Mouse (Mus musculus) cerebellum, adult 2 months (tissue): ENCODE measurements around the gene Dyx1c1. TPM values are rescaled to one million over a fixed set of nuclear protein-coding genes. Genes with fewer than 3 reads are reported as not detected.
A peak's percentile ranks its signal among the peaks of the same experiment; 100 is the strongest.

Experiments used
- DNase-seq, 2 experiments: peaks; one replicate each; pipeline ENCODE4 v3.0.0; 2021
- H3K27ac ChIP-seq: fragments of 200-500 bp; 2 replicates; pipeline ENCODE4 v1.5.1; 2012; ENCODE audit warnings: low read length, control low read depth, inconsistent platforms; ENCODE audit not compliant: insufficient read depth
- H3K27me3 ChIP-seq: fragments of 200-500 bp; 2 replicates; pipeline ENCODE4 v1.6.1; 2012; ENCODE audit warnings: inconsistent platforms, mild to moderate bottlenecking, low read length, moderate library complexity; ENCODE audit not compliant: control insufficient read depth, insufficient read depth
- H3K4me1 ChIP-seq: fragments of 200-500 bp; 2 replicates; pipeline ENCODE4 v1.6.1; 2011; ENCODE audit warnings: low read length; ENCODE audit not compliant: control insufficient read depth, insufficient read depth
- H3K4me3 ChIP-seq: fragments of 200-500 bp; replicated peaks from 2 replicates; pipeline ENCODE3; 2011; ENCODE audit warnings: mild to moderate bottlenecking, low read depth, low read length, control low read depth; ENCODE audit not compliant: insufficient read depth
- CTCF ChIP-seq: fragments of 200-500 bp; IDR thresholded peaks from 2 replicates; pipeline ENCODE4 v1.5.1; 2011; ENCODE audit warnings: low read depth, mild to moderate bottlenecking, control low read depth, low read length, moderate library complexity, borderline replicate concordance; ENCODE audit not compliant: insufficient read depth
- POLR2A ChIP-seq: fragments of 200-500 bp; IDR thresholded peaks from 2 replicates; pipeline ENCODE4 v1.6.1; 2011; ENCODE audit warnings: low read length, control low read depth, borderline replicate concordance; ENCODE audit not compliant: insufficient read depth
- WGBS: fragments of 180-500 bp; shearing (Covaris S2); methylation state at CpG from one replicate; pipeline ENCODE4 v1.1.7; 2018; 5-methylcytosine and 5-hydroxymethylcytosine counted together
- polyA plus RNA-seq: library from polyadenylated mRNA; depleted of rRNA; stranded (reverse); fragments of >200 nt; gene quantifications from 2 replicates; pipeline ENCODE4 v1.2.3, GENCODE M21; 2012; rRNA removed

Gene Dyx1c1
- polyA plus RNA-seq, 1 experiment, result 1.7 TPM

DNA sequence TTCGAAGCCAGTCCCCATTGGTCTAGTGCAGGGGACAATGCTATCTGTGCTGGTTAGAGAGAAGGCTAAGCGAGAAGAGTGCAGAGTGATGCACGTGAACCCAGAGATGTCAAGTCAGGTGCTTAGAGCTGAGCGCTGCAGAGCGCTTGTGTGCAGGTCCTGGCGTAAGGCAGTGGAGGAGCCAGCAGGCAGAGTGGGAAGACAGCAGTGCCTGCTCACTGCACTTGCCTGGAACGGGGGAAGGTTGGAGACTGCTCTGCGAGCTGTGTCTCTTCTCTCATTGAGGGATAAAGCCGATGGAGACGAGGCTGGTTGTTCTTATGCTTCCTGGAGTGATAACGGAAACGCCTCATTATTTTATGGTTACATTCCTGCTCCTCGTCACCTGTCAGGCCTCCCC is 56.1 kb downstream of the Dyx1c1 start:
- Histone ChIP-seq H3K4me1 (peaks cover 4% of the 10 kb centered on the region; the same call in 1 of the 2 replicates), H3K27me3 (no peaks in the 10 kb centered on the region), H3K4me3 (no peak overlapping the region), H3K27ac (no peak overlapping the region)
- 89% methylated on average over 13 of the region's 13 CpGs for WGBS
- TF ChIP-seq POLR2A (no peak), CTCF (no peak)
- no peak for DNase-seq

DNA sequence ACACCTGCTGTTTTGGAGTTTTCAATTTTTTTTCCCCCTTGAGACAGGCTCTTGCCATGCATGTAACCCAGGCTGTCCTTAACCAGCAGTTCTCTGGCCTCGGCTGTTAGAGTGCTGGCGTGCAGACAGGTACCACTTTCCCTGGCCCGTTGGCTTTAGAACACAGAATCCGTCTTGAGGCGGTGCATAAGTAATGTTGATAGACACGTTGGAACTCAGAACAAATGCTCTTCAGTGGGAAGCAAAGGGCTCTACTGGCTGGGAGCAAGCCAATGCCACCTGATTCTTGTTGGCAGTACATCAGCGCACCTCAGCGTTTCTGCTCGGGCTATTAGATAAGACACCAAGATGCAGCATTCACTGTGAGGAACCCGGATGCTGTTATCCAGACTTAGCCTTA is 61.3 kb downstream of the Dyx1c1 start:
- Histone ChIP-seq H3K4me3 (no peak overlapping the region), H3K27ac (peak overlapping the region; percentile 36; the same call in 1 of the 2 replicates), H3K27me3 (no peaks in the 10 kb centered on the region), H3K4me1 (peaks cover 6% of the 10 kb centered on the region; the same call in 1 of the 2 replicates)
- peak; percentile 59 to 71 for DNase-seq
- TF ChIP-seq CTCF (no peak), POLR2A (no peak)
- WGBS, result 13% methylated on average over 10 of the region's 10 CpGs

DNA sequence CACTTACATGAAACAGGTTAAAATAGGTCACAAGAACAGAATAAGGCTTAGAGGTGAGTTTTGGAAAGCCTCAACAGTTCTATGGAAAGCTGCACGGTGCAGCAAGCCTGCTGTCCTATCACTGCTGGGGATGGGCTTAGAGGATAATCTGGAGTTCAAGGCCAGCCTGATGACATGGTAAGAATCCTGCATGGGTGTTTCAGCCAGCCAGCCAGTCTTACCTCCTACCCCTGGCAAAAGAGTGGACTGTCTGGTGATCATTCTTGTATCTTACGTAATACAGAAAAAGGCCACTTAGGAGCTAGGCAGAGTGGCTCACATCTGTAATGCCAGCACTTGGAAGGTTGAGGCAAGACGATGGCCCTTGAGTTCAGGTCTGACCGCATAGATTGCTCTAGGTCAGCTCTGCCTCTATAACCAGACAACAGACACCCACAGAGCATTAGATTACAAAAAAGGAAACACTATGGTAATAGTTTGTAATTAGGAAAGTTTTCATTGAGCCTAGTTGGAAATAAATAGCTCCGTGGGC is 62.0 kb downstream of the Dyx1c1 start:
- Histone ChIP-seq H3K27ac (no peak overlapping the region), H3K27me3 (no peaks in the 10 kb centered on the region), H3K4me3 (no peak overlapping the region), H3K4me1 (peaks cover 6% of the 10 kb centered on the region; the same call in 1 of the 2 replicates)
- TF ChIP-seq CTCF (no peak), POLR2A (no peak)
- 92% methylated on average over 5 of the region's 5 CpGs for WGBS
- no peak for DNase-seq

Other genes with a start within 250 kb of the Dyx1c1 start
- gene Prtg, start 151.9 kb upstream of the Dyx1c1 start, polyA plus RNA-seq, result 0.46 and 0.57 TPM in 2 replicates
- 9.8 and 10.0 TPM in 2 replicates for gene Pygo1, start 33.1 kb upstream of the Dyx1c1 start, polyA plus RNA-seq
- 0.07 TPM in 1 of 2 replicates, not detected in the other for gene Gm44503, start 67 bp downstream of the Dyx1c1 start, polyA plus RNA-seq
- gene Ccpg1os, start 26.6 kb downstream of the Dyx1c1 start, polyA plus RNA-seq, result 14.6 and 19.0 TPM in 2 replicates
- 76.8 and 77.2 TPM in 2 replicates for gene Ccpg1, start 26.6 kb downstream of the Dyx1c1 start, polyA plus RNA-seq
- gene Pigb, start 81.6 kb downstream of the Dyx1c1 start, polyA plus RNA-seq, result 23.9 and 26.0 TPM in 2 replicates
- gene Rab27a, start 86.1 kb downstream of the Dyx1c1 start, polyA plus RNA-seq, result 12.7 and 13.5 TPM in 2 replicates
- 0.44 and 0.51 TPM in 2 replicates for gene Khdc3, start 143.1 kb downstream of the Dyx1c1 start, polyA plus RNA-seq
- gene Gm20509, start 143.7 kb downstream of the Dyx1c1 start, polyA plus RNA-seq, result 0.17 TPM in 1 of 2 replicates, not detected in the other
- gene Rsl24d1, start 154.6 kb downstream of the Dyx1c1 start, polyA plus RNA-seq, result 62.7 and 73.7 TPM in 2 replicates